Mouse (Mus musculus): ENCODE measurements around the gene Sfrp2. TPM values are rescaled to one million over a fixed set of nuclear protein-coding genes. Genes with fewer than 3 reads are reported as not detected.

The Sfrp2 gene
- total and polyA plus RNA-seq, 2 experiments from 2014 or later, result 49.5 to 101 TPM

DNA sequence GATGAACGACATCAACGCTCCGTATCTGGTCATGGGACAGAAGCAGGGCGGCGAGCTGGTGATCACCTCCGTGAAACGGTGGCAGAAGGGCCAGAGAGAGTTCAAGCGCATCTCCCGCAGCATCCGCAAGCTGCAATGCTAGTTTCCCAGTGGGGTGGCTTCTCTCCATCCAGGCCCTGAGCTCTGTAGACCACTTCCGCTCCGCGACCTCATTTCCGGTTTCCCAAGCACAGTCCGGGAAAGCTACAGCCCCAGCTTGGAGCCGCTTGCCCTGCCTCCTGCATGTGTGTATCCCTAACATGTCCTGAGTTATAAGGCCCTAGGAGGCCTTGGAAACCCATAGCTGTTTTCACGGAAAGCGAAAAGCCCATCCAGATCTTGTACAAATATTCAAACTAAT, 7.2 kb downstream of the Sfrp2 start:
- Histone ChIP-seq H3K4me1 (ENCODE audit: control insufficient read depth, insufficient read depth) (no peaks in the 10 kb centered on the region), H3K4me3 (ENCODE audit: low read depth, low read length) (no peak overlapping the region), H3K36me3 (replicated peaks; ENCODE audit: control insufficient read depth, insufficient read depth, low read length) (no peaks in the 10 kb centered on the region; the same call in 1 of the 2 replicates), H3K27me3 (ENCODE audit: control insufficient read depth, insufficient read depth, low read length) (peaks cover 10% of the 10 kb centered on the region; the same call in 1 of the 2 replicates), H3K27ac (ENCODE audit: low read depth) (no peak overlapping the region), H3K9ac (replicated peaks; ENCODE audit: low read depth, low read length) (no peak overlapping the region), H3K4me2 (ENCODE audit: low read depth, low read length) (no peak overlapping the region), H3K9me3 (replicated peaks; ENCODE audit: control insufficient read depth, low read length) (no peaks in the 10 kb centered on the region)
- no peak for DNase-seq (ENCODE audit: low spot score)
- 83% methylated on average over 18 of the region's 18 CpGs for WGBS
- no peak for TF ChIP-seq CTCF (IDR thresholded peaks at IDR 0.05; ENCODE audit: low read depth)
- no peak for TF ChIP-seq EP300 (IDR thresholded peaks at IDR 0.05; ENCODE audit: low read depth)
- ATAC-seq (ENCODE audit: insufficient read depth, low read depth), result no peak

DNA sequence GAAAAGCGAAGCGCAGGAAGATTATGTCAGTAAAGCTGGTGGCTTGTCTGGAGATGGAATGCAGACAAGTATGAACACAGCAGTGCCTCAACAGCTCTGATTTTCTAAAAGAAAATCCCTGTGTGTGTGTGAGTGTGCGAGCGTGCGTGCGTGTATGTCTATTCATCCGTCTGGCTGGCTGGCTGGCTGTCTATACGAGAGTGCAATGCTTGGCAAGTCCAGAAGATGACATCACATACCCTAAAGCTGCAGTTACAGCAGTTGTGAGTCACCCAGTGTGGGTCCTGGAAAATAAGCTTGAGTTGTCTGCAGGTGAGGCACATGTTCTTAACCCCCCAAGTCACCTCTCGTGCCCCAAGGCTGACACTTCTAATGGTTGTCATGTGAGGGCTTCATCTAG, 9.3 kb downstream of the Sfrp2 start:
- 72% methylated on average over 9 of the region's 9 CpGs for WGBS
- DNase-seq (ENCODE audit: low spot score) (no peak), ATAC-seq (ENCODE audit: insufficient read depth, low read depth) (no peak)
- H3K27ac ChIP-seq (ENCODE audit: low read depth), result no peak overlapping the region
- no peaks in the 10 kb centered on the region; the same call in 1 of the 2 replicates for H3K36me3 ChIP-seq (replicated peaks; ENCODE audit: control insufficient read depth, insufficient read depth, low read length)
- H3K4me2 ChIP-seq (ENCODE audit: low read depth, low read length), result no peak overlapping the region
- H3K27me3 ChIP-seq (ENCODE audit: control insufficient read depth, insufficient read depth, low read length), result no peaks in the 10 kb centered on the region
- H3K9me3 ChIP-seq (replicated peaks; ENCODE audit: control insufficient read depth, low read length), result no peaks in the 10 kb centered on the region
- no peak overlapping the region for H3K9ac ChIP-seq (replicated peaks; ENCODE audit: low read depth, low read length)
- H3K4me3 ChIP-seq (ENCODE audit: low read depth, low read length), result no peak overlapping the region
- TF ChIP-seq EP300 (IDR thresholded peaks at IDR 0.05; ENCODE audit: low read depth) (no peak), CTCF (IDR thresholded peaks at IDR 0.05; ENCODE audit: low read depth) (no peak)
- H3K4me1 ChIP-seq (ENCODE audit: control insufficient read depth, insufficient read depth), result no peaks in the 10 kb centered on the region

DNA sequence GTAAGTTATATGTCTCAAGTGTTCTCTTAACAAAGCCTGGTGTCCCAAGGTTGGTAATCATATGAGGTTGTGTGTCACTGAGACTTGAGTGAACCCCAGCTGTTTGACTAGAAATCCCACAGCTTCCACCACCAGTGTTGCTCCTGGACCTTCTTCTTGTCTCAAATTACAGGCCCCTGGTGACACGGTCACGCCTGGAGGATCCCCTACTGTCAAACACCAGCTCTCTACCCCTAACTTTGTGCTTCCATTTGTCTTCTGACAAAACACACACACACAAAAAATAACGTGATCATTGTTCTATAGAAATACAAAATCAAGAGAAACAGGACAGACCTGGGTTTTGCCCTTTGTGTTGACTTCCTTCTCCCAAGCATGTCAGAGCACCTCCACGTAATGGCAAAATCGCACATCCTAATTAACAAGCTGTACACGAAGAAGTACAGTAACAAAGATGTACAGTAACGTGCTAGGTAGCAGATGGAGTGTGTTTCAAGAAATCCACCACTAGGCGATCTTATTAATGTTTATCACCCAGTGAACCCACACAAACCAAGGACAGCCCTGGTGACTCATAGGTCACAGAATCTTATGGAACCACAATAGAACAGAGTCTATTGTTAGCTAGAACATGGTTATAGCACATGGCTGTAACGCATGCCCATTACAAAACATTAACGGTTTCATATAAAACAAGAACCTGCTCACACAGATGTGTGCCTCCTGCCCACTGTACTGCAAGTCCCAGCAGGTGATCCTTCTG, 15.5 kb downstream of the Sfrp2 start:
- TF ChIP-seq EP300 (IDR thresholded peaks at IDR 0.05; ENCODE audit: low read depth), result no peak
- TF ChIP-seq CTCF (IDR thresholded peaks at IDR 0.05; ENCODE audit: low read depth), result no peak
- DNase-seq (ENCODE audit: low spot score), result no peak
- Histone ChIP-seq H3K4me2 (ENCODE audit: low read depth, low read length) (no peak overlapping the region), H3K9ac (replicated peaks; ENCODE audit: low read depth, low read length) (no peak overlapping the region), H3K4me3 (ENCODE audit: low read depth, low read length) (no peak overlapping the region), H3K9me3 (replicated peaks; ENCODE audit: control insufficient read depth, low read length) (no peaks in the 10 kb centered on the region), H3K36me3 (replicated peaks; ENCODE audit: control insufficient read depth, insufficient read depth, low read length) (no peaks in the 10 kb centered on the region), H3K4me1 (ENCODE audit: control insufficient read depth, insufficient read depth) (no peaks in the 10 kb centered on the region), H3K27me3 (ENCODE audit: control insufficient read depth, insufficient read depth, low read length) (no peaks in the 10 kb centered on the region), H3K27ac (ENCODE audit: low read depth) (no peak overlapping the region)
- no peak for ATAC-seq (ENCODE audit: insufficient read depth, low read depth)
- 83% methylated on average over 10 of the region's 10 CpGs for WGBS

DNA sequence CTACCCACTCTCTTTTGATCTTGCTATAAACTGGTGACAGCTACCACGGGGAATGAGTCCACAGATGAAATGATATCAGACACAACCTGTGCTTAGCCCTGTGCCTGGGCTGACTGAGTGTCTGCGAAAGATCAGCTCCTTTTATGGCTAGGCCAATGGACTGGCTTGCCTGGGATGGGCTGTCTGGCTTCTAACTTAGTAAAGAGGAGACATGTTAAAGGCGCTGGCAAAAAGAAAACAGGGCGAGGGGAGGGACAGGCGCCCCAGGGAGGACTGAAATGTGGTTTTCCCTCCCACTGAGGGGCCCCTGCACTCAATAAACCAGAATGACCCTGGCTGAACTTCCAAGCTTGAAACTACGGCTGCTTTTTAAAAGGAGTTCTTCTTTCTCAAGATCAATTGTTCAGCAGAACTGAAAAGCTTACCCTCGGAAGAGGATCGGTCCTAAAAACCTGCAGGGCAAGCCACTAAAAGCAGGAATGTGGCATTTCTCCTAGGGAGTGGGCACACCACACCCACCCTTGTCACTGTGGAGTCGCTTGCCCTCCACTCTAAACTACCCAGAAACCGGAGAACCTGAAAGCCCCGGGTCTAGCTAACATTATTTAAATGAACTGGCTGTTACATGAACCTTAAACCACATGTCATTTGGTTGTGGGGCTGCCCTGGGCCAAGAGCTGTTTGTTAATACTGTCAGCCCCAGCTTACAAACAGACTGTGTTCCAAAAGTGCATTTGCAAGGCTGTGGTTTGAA, 17.8 kb downstream of the Sfrp2 start:
- Histone ChIP-seq H3K27ac (ENCODE audit: low read depth) (no peak overlapping the region), H3K4me2 (ENCODE audit: low read depth, low read length) (peak overlapping the region; percentile 20), H3K9me3 (replicated peaks; ENCODE audit: control insufficient read depth, low read length) (no peaks in the 10 kb centered on the region), H3K9ac (replicated peaks; ENCODE audit: low read depth, low read length) (no peak overlapping the region), H3K4me3 (ENCODE audit: low read depth, low read length) (no peak overlapping the region), H3K4me1 (ENCODE audit: control insufficient read depth, insufficient read depth) (no peaks in the 10 kb centered on the region), H3K36me3 (replicated peaks; ENCODE audit: control insufficient read depth, insufficient read depth, low read length) (no peaks in the 10 kb centered on the region), H3K27me3 (ENCODE audit: control insufficient read depth, insufficient read depth, low read length) (peaks cover 10% of the 10 kb centered on the region)
- TF ChIP-seq CTCF (IDR thresholded peaks at IDR 0.05; ENCODE audit: low read depth), result no peak
- 0 out of 2 replicates have a peak, but pooled peaks have one; percentile 55 for ATAC-seq (ENCODE audit: insufficient read depth, low read depth)
- DNase-seq (ENCODE audit: low spot score), result no peak
- 40% methylated on average over 11 of the region's 11 CpGs for WGBS

DNA sequence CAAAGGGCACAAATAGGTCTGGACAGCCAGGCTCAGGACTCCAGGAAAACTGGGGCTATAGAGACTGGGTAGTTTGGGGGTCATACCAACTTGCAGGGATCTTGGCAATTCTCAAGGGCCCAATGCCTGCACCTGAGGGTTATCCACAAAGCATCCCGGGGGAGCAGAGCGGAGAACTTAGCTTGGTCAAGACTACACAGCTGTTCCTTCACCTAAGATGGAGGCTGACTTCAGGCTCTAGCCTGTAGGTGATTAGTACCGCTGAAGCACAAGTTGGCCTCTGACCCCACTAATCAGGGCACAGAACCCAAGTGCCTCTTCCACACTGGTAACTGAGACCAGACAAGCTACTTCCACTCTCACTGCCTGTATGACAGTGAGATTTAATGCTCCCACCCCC, 18.6 kb downstream of the Sfrp2 start:
- peaks cover 12% of the 10 kb centered on the region for H3K27me3 ChIP-seq (ENCODE audit: control insufficient read depth, insufficient read depth, low read length)
- WGBS, result 84% methylated on average over 3 of the region's 3 CpGs
- DNase-seq (ENCODE audit: low spot score), result no peak
- H3K27ac ChIP-seq (ENCODE audit: low read depth), result no peak overlapping the region
- H3K9me3 ChIP-seq (replicated peaks; ENCODE audit: control insufficient read depth, low read length), result no peaks in the 10 kb centered on the region
- H3K4me2 ChIP-seq (ENCODE audit: low read depth, low read length), result no peak overlapping the region
- no peak overlapping the region for H3K9ac ChIP-seq (replicated peaks; ENCODE audit: low read depth, low read length)
- H3K4me1 ChIP-seq (ENCODE audit: control insufficient read depth, insufficient read depth), result no peaks in the 10 kb centered on the region
- no peaks in the 10 kb centered on the region for H3K36me3 ChIP-seq (replicated peaks; ENCODE audit: control insufficient read depth, insufficient read depth, low read length)
- no peak for TF ChIP-seq EP300 (IDR thresholded peaks at IDR 0.05; ENCODE audit: low read depth)
- TF ChIP-seq CTCF (IDR thresholded peaks at IDR 0.05; ENCODE audit: low read depth), result no peak
- no peak overlapping the region for H3K4me3 ChIP-seq (ENCODE audit: low read depth, low read length)
- no peak for ATAC-seq (ENCODE audit: insufficient read depth, low read depth)

Data from heart, postnatal 0 days (tissue).